ENCODE assay signal across 8 mouse cellular contexts in the genomic region with DNA sequence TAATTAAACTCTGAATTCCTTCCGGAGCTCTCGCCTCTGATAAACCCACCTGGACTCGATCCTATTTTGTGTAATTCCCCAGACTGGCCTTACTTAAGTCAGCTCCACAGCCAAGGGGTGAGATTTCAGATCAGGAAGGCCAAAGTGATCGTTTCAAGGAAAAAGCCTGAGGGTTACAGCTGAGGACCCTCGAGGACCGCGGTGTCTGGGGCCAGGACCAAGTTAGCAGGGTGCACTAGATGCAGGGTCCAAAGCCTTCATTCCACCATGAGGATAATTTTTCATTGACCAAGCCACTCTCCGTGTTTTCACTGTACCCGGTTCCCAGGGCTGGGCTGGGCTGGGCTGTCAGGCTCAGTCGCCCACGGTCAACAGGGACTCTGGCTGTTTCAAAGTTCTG. TPM values are rescaled to one million over a fixed set of nuclear protein-coding genes. Genes with fewer than 3 reads are reported as not detected.
DNase-seq lines count a peak whose midpoint lies in the region; ATAC-seq and TF ChIP-seq lines count a peak whose summit lies in the region.

No protein-coding gene starts in this region.

- ATAC-seq in cerebellum, adult (ENCODE audit: insufficient number of reproducible peaks, low FRiP score, low TSS enrichment): peak; percentile 53
- ATAC-seq in forebrain, embryonic 15.5 days (replicated peaks): peak; percentile 57
- peak; percentile 26 for ATAC-seq in liver, embryonic 15.5 days (ENCODE audit: insufficient read depth)
- ATAC-seq in neural tube, embryonic 13.5 days (ENCODE audit: low read depth): peak; percentile 51; the same call in 1 of the 2 replicates

- no peak overlapping the region for H3K27ac ChIP-seq in forebrain, embryonic 15.5 days (replicated peaks)
- H3K27ac ChIP-seq in liver, embryonic 15.5 days (replicated peaks): peak overlapping the region; percentile 8; the same call in 1 of the 2 replicates
- H3K27ac ChIP-seq in neural tube, embryonic 13.5 days (replicated peaks): peak overlapping the region; percentile 93
- no peak overlapping the region for H3K27ac ChIP-seq in thymus, adult 2 months (ENCODE audit: control insufficient read depth, insufficient read depth, low read length)

- H3K9ac ChIP-seq in forebrain, embryonic 15.5 days (replicated peaks): peak overlapping the region; percentile 72
- peak overlapping the region; percentile 56 for H3K9ac ChIP-seq in liver, embryonic 15.5 days
- peak overlapping the region; percentile 92 for H3K9ac ChIP-seq in neural tube, embryonic 13.5 days

- no peak for TF ChIP-seq CTCF in thymus, adult 2 months (IDR thresholded peaks at IDR 0.05; ENCODE audit: borderline replicate concordance, control insufficient read depth, extremely low read depth, insufficient read depth, low read length, poor library complexity)

- no peak for TF ChIP-seq POLR2A in thymus, adult 2 months (IDR thresholded peaks at IDR 0.05; ENCODE audit: control insufficient read depth, extremely low read depth, insufficient read depth, low read length, poor library complexity)

- intact Hi-C loops in heart, postnatal 10 days (cut with DNase I): no loop called here

- peak overlapping the region; percentile 84 for H3K4me3 ChIP-seq in forebrain, embryonic 15.5 days
- H3K4me3 ChIP-seq in liver, embryonic 15.5 days (replicated peaks): peak overlapping the region; percentile 78
- H3K4me3 ChIP-seq in neural tube, embryonic 13.5 days: peak overlapping the region; percentile 84
- peak overlapping the region; percentile 91 for H3K4me3 ChIP-seq in thymus, adult 2 months (ENCODE audit: control insufficient read depth, insufficient read depth, low read length)

- no peaks in the 10 kb centered on the region for H3K9me3 ChIP-seq in forebrain, embryonic 15.5 days
- no peaks in the 10 kb centered on the region for H3K9me3 ChIP-seq in liver, embryonic 15.5 days (replicated peaks)
- no peaks in the 10 kb centered on the region for H3K9me3 ChIP-seq in neural tube, embryonic 13.5 days

- peak; percentile 7 to 38 for DNase-seq in CD8-positive naive resting alpha-beta T cell, adult 2 months (ENCODE audit: low read depth in 2 of 2, low spot score in 2 of 2)
- DNase-seq in heart, postnatal 10 days: peak; percentile 89 to 91
- peak; percentile 85 to 88 for DNase-seq in kidney, postnatal 36 days
- DNase-seq in thymus, adult 2 months: peak; percentile 67

- no peaks in the 10 kb centered on the region for H3K27me3 ChIP-seq in forebrain, embryonic 15.5 days
- peaks cover 19% of the 10 kb centered on the region for H3K27me3 ChIP-seq in liver, embryonic 15.5 days
- H3K27me3 ChIP-seq in neural tube, embryonic 13.5 days: no peaks in the 10 kb centered on the region; the same call in 1 of the 2 replicates
- no peaks in the 10 kb centered on the region for H3K27me3 ChIP-seq in thymus, adult 2 months (ENCODE audit: control insufficient read depth, insufficient read depth, low read length)

- H3K4me1 ChIP-seq in forebrain, embryonic 15.5 days: peaks cover 24% of the 10 kb centered on the region
- H3K4me1 ChIP-seq in liver, embryonic 15.5 days (replicated peaks): peaks cover 52% of the 10 kb centered on the region
- peaks cover 40% of the 10 kb centered on the region for H3K4me1 ChIP-seq in neural tube, embryonic 13.5 days (replicated peaks)
- H3K4me1 ChIP-seq in thymus, adult 2 months (replicated peaks; ENCODE audit: control insufficient read depth, insufficient read depth, low read length): peaks cover 19% of the 10 kb centered on the region

- H3K4me2 ChIP-seq in forebrain, embryonic 15.5 days (replicated peaks): peak overlapping the region; percentile 95
- peak overlapping the region; percentile 98 for H3K4me2 ChIP-seq in liver, embryonic 15.5 days
- H3K4me2 ChIP-seq in neural tube, embryonic 13.5 days: peak overlapping the region; percentile 79

- no peaks in the 10 kb centered on the region for H3K36me3 ChIP-seq in forebrain, embryonic 15.5 days
- H3K36me3 ChIP-seq in liver, embryonic 15.5 days (replicated peaks): no peaks in the 10 kb centered on the region
- no peaks in the 10 kb centered on the region for H3K36me3 ChIP-seq in neural tube, embryonic 13.5 days
- H3K36me3 ChIP-seq in thymus, adult 2 months (ENCODE audit: control insufficient read depth, insufficient read depth, low read length): no peaks in the 10 kb centered on the region

- 0% methylated on average over 11 of the region's 11 CpGs for WGBS in forebrain, embryonic 15.5 days
- WGBS in liver, embryonic 15.5 days (ENCODE audit: insufficient replicate concordance): 0% methylated on average over 11 of the region's 11 CpGs
- under 1% methylated on average over 11 of the region's 11 CpGs for WGBS in neural tube, embryonic 13.5 days
- 2% methylated on average over 11 of the region's 11 CpGs for WGBS in thymus, adult 2 months

RNA-seq across cellular contexts. Expression of a gene that starts 0.6 kb away (rescaled TPM):
- 13.9 and 18.0 TPM in 2 replicates for polyA plus RNA-seq in forebrain, embryonic 15.5 days (2015; fragmentation: Nextera tagmentation; extraction: Ambion mirVana)
- total RNA-seq in heart, postnatal 10 days (2021): 10 to 100 TPM; 24.1 to 36.4 TPM
- 2.6 and 3.5 TPM in 2 replicates for polyA plus RNA-seq in liver, embryonic 15.5 days (2015; fragmentation: Nextera tagmentation; extraction: Ambion mirVana)
- 16.5 and 19.9 TPM in 2 replicates for polyA plus RNA-seq in neural tube, embryonic 13.5 days (2015; fragmentation: Nextera tagmentation; extraction: Ambion mirVana)
- 9.7 and 13.1 TPM in 2 replicates for polyA plus RNA-seq in thymus, adult 2 months (2012; rRNA removed)

Comparison
In these comparisons a context has a peak if more than half of its experiments do, and no peak if none do; other contexts are left out.
1. DNase-seq: peak in every context shown above with its lines; median percentile 90 in heart, postnatal 10 days; 86 in kidney, postnatal 36 days; 67 in thymus, adult 2 months; 22 in CD8-positive naive resting alpha-beta T cell, adult 2 months.
2. H3K27ac ChIP-seq: peak in liver, embryonic 15.5 days (single experiment) and neural tube, embryonic 13.5 days (single experiment); none in forebrain, embryonic 15.5 days (single experiment) and thymus, adult 2 months (single experiment).
3. Peak in every context shown above with its lines, with median percentiles within 50 percentile points of each other: ATAC-seq, H3K4me2 ChIP-seq, H3K4me3 ChIP-seq and H3K9ac ChIP-seq.